Mouse (Mus musculus) urinary bladder, postnatal 36 days (tissue): ENCODE data around the gene Ankrd54.

Source experiments
- DNase-seq, 2 experiments: peaks; one replicate each; pipeline ENCODE4 v3.0.0; 2022; ENCODE audit warnings: low spot score in 2 of 2, mixed read lengths in 1 of 2

The Ankrd54 gene

DNA sequence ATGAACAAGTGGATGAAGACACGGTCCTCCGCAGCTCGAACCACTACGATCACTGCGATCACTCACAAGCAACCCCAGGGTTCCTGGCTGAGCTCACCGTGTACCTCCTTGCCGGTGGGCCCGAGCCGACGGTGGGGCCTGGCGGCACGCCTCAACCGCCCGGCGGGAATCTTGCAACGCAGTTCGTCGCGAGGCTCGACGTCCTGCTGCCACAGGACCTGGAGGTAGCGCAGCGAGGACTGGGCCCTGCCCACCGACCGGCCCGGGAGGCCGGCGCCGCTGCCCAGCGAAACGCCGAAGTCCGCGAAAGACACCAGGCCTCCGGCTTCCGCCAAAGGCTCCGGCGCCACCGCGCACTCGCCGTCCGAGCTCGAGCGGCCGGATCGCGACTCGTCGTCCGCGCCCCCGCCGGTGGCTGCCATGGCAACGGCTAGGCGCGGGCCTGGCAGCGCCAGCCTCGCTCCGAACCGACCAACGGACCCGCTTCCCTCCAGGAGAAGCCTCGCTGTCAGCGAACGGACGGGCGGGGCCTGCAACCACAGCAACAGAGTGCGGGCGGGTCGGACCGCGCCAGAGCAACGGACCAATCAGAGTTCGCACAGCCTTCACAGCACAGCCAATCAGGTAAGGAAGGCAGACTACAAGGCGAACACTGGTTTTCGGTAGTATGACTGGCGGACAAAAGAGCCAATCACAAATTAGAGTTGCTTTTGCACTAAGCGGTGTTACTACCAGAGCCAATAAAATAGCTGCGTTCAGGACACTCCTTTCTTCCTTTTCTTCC lies at the start of gene Ankrd54:
TSS of gene Ankrd54 (minus strand) at position 518 of the 784 bp plus-strand sequence.
- peak; percentile 91 to 96 for DNase-seq

DNA sequence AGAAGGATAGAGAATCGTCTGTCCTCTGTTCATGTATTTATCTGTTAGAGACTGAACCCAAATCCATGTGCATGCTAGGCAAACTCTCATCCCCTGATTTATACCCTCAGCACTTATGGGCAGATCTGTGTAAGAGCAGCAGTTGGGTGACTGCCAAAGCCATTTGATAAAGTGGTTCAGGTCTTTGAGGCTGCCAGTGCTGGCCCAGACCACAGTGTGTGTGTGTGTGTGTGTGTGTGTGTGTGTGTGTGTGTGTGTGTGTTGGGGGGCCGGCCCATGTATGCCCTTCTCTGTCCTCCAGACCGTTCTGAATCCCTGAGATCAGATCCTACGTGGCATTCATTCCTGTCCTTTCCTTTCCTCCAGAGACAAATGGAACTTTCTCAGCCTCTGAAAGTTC lies 49.1 kb upstream of the Ankrd54 start:
- no peak for DNase-seq

DNA sequence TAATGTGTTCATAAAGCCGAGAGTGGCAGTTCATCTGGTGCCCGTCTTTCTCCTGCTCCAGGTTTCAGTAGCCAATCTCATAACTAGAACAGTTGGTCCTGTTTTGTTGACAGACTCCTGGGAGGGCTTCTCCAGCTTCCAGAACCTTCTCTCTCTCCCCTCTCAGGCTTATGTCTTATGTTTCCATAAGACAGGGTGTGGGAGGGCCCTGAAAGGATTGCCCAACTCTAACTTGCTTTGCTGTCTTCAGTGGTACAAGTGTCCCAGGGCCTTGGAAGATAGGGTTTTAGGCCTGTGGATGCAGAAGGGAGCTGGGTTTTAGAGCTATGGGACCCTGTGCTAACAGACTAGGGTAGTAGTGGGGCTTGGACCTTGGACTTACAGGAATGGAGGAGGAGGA lies 47.8 kb upstream of the Ankrd54 start:
- DNase-seq: no peak

DNA sequence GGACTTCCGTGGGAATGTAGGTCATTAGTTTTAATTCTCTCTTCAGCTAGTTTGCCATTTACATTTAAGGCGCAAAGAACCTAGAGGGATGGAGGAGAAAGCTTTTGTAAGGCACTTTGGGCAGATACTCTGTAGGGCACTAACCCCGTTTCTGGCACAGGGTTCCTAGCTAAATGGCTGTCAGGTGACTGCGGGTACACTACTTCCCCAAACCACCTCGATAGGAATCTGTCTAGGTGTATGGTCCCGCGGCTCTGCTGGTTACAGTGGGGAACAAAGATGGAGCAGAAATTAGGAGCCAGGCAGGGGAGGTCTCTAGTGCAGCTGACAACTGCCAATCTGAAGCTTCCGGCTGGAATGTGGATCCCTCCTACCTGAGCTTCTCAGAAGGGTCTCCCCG lies 47.3 kb upstream of the Ankrd54 start:
- no peak for DNase-seq

DNA sequence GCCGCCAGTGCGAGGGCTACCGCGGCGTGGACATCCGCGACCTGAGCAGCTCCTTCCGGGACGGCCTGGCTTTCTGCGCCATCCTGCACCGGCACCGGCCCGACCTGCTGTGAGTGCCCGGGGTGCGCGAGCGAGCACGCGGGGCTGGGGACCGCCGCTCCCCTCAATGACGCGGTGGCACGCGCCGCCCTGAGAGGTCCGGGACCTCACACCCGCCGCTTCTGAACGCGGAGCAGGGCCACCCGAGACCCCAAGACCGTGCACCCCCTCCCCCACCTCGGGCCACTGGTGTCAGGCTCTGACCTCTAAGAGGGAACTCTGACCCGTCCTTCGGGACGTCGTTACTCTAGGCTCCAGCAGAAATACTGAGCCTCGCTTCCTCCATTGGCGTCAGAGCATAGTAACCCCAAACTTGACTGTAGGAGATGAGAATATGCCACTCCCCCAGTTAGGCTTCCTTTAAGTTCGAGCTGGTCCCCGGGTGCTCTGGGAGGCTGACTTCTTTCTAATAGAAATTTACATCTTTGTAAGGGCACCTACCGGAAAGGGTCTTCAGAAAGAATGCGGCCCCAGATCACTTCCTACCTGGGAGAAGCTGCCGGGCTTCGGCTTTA lies 46.7 kb upstream of the Ankrd54 start:
- DNase-seq: no peak

DNA sequence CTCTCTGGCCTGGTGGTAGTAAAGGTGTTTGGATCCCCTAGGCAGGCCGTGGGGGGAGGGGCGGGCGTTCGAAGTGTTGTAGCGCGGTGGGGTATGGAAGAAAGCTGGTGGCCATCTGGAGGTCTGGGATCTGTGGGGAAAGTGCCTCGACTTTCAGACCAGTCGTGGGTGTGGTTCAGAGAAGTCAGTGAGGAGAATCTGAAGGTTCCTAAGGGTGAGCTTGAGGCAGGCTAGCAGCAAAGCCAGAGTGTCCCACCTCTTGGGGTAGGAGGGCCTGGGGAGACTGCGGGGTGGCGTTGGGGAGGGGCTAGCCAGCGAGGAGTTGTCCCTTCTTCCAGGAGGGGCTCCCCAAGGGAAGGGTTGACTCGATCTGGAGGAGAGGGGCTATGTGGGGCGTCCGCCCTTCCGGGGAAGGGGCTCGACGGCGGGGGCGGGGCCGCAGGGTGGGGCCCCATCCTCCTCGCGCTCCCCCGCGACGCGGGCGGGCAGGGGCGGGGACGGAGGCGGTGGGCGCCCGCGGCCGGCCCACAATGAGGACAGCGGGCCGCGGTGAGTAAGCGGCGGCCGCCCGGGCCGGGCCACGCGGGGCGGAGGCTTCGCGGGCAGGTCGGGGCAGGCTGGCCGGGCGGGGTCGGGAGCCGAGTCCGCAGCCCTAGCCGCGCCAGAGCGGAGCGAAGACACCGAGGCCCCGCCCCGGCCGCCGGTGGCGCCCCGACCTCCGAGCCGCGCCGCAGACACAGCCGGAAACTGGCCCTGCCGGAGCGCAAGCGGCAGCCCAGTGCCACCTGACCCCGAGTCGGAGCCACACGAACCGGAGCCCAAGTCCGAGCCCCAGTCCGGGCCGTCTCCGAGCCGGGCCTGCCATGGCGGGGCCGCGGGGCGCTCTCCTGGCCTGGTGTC lies 46.0 kb upstream of the Ankrd54 start, which contains the start of gene Micall1:
TSS of gene Micall1 (plus strand) at position 478 of the 900 bp plus-strand sequence.
- DNase-seq: peak; percentile 80 to 85

DNA sequence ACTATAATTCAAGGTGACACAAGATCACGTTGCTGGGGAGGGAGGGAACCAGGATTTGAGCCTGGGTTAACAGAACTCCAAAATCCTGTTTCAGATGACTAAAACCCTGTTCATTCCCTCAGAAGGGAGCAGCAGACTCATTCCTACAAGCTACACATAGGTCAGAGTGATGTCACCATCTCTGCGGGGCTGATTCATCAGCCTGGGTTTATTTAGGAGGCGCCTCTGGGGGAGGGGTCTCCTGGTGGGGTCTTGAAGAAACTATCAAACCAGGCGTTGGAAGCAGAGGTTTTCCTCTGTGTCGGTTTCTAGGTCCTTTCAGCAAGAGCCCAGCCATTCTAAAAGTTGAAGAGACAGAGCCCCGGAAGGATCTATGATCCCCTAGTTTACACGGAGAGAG lies 45.3 kb upstream of the Ankrd54 start:
- DNase-seq: no peak

DNA sequence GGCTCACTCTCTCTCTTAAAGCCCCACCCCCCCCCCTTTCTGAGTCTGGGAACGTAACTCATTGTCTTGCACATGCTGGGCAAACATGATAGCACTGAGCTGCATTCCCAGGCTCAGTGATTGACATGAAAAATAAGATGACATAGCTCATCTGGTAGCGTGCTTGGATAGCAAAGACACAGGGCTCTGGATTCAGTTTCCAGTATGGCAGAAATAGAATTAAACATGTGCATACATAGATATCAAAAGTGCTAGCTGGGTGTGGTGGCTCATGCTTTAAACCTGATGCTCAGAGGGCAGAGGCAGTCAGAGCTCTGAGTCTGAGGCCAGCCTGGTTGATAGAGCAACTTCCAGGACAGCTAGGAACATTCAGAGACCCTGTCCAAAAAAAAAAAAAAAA lies 43.1 kb upstream of the Ankrd54 start:
- DNase-seq: no peak

DNA sequence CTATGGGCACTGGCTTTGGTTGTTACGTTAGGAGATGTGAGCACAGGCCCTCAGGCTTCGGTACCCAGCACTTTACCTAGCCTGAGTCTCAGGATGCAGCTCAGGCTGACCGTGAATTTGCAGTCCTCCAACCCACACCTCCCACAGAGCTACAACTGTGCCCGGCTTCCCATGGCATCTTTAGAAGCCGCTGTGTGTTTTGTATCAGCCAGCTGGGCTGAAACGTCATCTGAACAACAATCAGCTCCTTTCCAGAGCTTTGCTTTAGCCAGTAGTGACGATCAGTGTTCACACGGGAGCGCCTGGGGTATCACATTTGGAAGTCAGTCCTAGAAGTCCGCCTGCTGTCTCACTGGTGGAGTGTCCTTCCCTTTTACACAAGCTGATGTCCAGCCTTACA lies 40.6 kb upstream of the Ankrd54 start:
- DNase-seq: no peak

DNA sequence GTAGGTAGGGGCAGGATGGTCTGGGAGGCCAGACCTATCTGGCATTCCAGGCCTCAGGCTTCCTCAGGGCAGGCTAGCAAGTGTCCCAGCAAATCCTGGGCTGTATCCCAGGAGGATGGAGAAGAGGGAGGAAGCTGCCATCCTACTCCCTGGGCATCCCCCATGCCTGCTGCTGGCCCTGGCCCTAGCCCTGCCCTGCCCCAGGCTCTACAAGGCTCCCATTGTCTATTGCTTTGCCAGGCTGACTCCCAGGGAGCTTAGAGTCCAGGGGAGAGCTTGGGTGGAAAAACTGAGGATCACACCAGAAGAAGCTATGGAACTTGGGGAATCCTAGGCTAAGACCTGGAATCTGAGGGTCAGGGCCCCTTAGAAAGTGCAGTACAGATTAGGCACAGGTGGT lies 38.8 kb upstream of the Ankrd54 start:
- DNase-seq: no peak

DNA sequence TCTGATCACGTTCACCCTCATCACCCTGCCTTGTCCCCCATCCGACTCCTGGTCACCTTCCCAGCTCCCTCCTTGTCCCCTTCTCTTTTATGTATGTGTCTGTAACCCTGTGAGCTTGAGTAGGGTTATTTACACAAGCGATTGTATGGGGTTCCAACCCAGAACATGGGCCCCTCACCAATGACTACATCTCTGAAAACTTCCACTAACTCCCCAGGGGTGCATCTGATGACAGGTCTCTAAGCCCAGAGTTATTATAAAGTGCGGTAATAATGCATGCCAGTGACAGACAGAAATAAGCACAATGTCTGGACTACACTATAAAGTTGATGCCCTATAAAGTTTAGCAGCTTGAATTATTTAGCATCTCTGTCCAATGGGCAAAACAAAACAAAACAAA lies 37.7 kb upstream of the Ankrd54 start:
- DNase-seq: no peak

DNA sequence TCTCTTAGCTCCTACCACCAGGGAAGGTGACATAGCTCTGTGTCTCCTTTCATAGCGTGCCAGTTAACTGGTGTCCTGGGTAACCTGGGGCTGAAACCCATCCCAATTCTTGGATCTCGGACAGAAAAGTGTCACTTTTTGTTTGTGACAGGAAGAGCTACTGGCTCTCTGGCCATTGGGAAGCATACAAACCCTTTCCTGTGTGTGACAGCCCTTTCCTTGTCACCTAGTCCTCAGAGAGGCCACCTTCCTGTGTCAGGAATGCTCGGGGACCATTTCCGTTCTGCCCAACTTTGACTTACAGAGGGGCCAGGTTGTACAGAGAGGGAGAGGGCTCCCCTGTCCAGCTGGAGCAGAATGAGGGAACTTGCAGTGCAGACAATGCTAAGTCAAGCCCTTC lies 36.8 kb upstream of the Ankrd54 start:
- no peak for DNase-seq

DNA sequence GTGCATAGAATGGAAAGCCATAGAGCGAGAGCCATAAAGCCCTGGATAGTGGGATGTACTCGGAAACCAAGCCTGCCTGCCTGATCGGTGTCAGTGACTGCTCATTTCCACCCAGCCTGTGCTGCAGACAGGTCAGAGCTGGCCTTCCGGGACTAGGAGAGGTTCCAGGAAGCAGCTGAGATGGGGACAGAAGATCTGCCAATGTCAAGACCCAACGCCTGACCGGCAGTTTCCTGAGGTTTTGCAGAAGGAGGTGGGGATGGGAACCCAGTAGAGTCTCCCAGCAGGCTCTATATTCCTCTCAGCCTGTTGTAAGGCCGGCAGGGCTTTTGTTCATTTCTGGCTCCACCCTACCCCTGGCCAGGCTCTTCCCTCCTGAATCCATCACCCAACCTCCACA lies 36.2 kb upstream of the Ankrd54 start:
- no peak for DNase-seq

DNA sequence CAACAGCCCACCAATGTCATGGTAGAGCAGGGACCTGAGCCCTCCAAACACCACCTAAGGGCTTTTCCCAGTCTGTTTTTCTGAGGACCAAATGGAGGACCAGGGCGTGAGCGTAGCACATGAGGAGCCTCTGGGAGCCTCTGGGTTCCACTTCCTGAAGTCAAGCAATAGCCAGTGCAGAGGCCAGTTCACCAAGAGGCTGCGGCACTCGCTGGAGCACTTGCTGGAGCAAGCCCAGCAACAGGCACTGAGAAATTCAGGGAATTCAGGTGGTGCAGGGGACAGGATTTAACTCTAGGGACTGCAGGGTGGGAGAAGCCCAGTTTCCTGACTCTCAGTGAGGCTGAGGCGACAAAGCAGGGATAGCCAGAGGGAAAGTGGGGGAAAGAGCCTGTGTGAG lies 35.5 kb upstream of the Ankrd54 start:
- DNase-seq: peak in 1 of 2 experiments; percentile 24

DNA sequence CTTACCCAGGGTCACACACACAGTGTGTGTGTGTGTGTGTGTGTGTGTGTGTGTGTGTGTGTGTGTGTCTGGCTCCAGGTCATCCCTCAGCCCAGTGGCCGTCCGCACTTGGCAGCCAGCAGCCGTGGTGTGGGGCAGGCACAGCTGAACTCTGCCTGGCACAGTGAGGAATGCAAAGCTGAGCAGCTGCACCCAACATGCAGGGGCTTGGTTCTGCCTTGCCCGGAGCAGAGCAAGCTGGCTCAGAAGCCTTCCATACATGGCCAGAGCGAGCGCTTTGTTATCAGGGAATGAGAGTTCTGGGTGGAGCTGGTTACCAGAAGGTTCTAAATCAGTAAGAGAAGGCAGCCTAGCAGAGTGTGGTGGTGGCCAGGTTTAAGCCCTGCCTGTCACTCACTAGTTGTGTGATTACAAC lies 34.9 kb upstream of the Ankrd54 start:
- peak; percentile 71 to 83 for DNase-seq

DNA sequence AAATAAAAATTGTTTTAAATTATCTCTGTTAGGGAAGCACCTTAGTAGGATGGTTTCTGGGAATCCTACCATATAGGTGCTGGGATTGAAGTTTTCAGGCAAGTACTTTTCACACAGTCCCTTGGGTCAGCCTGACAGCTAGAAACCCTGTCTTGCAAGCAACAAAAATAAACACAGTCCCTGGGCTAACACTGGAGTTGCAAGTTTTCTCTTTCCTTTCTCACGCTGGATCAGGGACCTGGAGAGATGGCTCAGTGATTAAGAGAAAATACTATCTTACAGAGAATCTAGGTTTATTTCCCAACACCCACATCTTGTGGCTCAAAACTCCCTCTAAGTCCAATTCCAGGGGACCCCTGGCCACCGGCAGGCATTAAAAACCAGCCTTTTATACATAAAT lies 34.4 kb upstream of the Ankrd54 start:
- no peak for DNase-seq

DNA sequence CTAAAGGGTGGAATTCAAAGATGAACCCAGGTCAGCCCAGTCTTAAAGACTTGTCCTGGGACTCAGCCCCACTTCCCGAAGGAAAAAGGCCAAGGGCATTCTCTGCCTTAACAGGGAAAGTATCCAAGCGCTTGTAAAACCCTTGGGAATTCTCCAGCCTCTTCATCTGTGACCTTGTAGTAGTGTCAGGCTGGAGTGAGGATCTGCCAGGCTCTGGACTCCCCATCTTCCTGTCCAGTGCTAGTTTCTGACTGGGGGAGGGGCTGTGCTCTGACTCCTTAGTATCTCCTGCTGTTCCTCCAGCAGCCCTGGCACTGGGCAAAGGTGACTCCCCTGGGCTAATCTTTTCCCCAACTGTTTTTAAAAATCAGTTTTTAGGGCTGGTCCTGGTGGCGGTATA lies 33.9 kb upstream of the Ankrd54 start:
- no peak for DNase-seq

DNA sequence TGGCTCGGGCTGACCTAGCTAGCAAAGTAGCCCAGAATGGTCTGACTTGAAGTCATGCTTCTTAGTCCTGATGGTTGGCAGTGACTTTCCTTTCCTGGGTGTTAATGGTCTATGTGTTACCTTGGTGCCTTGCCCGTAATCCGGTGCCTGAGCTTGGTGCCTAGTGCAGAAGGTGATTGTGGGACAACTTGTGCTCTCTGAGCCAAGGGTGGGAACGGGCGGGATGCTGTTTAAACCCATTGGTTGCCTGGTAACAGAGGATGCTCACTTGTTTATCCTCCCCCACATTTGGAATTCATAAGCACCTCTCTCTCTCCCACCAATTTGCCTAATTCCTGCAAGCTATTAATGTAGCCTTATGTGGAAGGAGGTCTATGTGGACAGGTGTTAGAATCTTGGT lies 32.8 kb upstream of the Ankrd54 start:
- DNase-seq: no peak

DNA sequence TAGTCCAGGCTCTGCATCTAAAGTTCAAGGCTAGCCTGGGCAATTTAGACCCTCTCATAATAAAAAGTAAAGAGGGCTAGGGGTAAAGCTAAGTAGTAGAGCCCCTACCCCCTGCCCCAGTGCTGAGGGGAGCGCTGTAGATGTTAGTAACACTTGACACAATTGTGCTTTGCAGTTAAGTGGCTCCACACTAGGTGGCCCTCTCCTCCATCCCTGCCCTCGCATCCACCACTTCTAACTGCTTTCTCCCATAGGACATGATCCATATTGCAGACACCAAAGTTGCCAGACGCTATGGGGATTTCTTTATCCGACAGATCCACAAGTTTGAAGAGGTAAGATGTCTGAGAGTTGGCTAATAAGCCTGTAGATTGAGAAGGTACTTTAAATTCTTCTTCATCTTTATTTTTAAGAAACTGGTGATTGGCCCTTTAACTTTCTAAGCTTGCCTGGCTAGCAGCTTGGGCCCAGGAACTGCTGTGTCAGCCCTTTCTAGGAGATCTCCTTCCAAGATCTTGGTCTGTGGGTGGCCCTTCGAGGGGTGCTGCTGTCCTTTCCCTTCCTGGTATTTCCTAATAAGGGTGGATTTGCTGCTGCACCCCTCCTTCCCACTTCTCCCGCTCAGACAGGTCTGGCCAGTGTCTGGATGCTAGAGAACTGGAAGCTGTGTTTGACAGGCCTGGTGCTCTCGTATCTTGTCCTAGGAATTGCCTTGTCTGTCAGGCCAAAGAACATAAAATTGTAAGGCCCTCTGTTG lies 30.6 kb upstream of the Ankrd54 start:
- DNase-seq: no peak

DNA sequence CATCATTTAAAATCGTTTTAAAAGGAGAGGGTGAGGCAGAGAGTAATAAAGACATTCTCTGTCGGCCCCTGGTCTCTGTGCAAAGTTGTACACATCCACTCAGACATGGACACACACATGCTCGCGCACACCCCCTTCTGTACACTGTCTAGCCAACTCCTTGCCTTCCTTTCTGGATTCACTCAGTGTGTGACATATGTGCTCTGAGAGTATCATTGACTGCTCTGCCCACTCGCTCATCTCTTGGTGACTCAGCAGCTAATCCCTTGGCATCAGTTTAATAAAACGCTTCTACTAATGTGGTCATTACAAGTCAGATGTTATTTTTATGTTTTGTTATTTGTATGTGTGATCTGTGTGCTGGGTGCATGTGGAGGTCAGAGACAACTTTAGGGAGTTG lies 29.6 kb upstream of the Ankrd54 start:
- no peak for DNase-seq

DNA sequence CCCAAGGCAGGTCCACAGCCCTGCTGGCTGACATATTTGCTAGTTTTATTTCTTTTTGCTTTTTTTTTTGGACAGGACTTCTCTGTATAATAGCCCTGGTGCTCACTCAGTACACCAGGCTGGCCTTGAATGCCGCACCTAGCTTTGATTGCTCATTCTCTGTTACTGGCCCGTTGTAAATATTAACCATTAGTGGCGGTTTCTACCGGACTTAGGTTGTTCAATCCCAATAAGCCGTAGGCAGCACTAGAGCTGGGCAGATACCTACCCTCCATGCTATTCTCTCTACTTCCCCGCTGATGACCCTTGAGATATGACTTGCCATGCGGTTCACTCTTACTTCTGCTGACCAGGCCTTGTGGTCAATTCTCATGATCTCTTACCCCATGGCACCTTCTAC lies 16.9 kb upstream of the Ankrd54 start:
- DNase-seq: no peak
